Mouse (Mus musculus): ENCODE measurements around the gene Ntrk2. TPM values are rescaled to one million over a fixed set of nuclear protein-coding genes. Genes with fewer than 3 reads are reported as not detected.

Gene Ntrk2
- 0.12 TPM in 1 of 2 replicates, not detected in the other for total RNA-seq (2017)

- ATAC-seq (ENCODE audit: extremely low read depth, insufficient number of reproducible peaks, low FRiP score, poor library complexity, severe bottlenecking): no peak
Measured at GRCm38 (mm10) chr13:58806397-58806892, at the start of gene Ntrk2. Ntrk2 (plus strand) TSS chr13:58806569.

GRCm38 (mm10) chr13:58761003-58761630 lies 45.3 kb upstream of the Ntrk2 start:
- ATAC-seq (ENCODE audit: extremely low read depth, insufficient number of reproducible peaks, low FRiP score, poor library complexity, severe bottlenecking): no peak

- no peak for ATAC-seq (ENCODE audit: extremely low read depth, insufficient number of reproducible peaks, low FRiP score, poor library complexity, severe bottlenecking)
Measured at GRCm38 (mm10) chr13:58768258-58768657, 38.1 kb upstream of the Ntrk2 start.

GRCm38 (mm10) chr13:58769438-58769837 lies 36.9 kb upstream of the Ntrk2 start:
- ATAC-seq (ENCODE audit: extremely low read depth, insufficient number of reproducible peaks, low FRiP score, poor library complexity, severe bottlenecking): no peak

GRCm38 (mm10) chr13:58779261-58779660 lies 27.1 kb upstream of the Ntrk2 start:
- ATAC-seq (ENCODE audit: extremely low read depth, insufficient number of reproducible peaks, low FRiP score, poor library complexity, severe bottlenecking): no peak

- no peak for ATAC-seq (ENCODE audit: extremely low read depth, insufficient number of reproducible peaks, low FRiP score, poor library complexity, severe bottlenecking)
Measured at GRCm38 (mm10) chr13:58786476-58786875, 19.9 kb upstream of the Ntrk2 start.

- ATAC-seq (ENCODE audit: extremely low read depth, insufficient number of reproducible peaks, low FRiP score, poor library complexity, severe bottlenecking): no peak
Measured at GRCm38 (mm10) chr13:58790741-58791140, 15.6 kb upstream of the Ntrk2 start.

GRCm38 (mm10) chr13:58797386-58797785 lies 9.0 kb upstream of the Ntrk2 start:
- ATAC-seq (ENCODE audit: extremely low read depth, insufficient number of reproducible peaks, low FRiP score, poor library complexity, severe bottlenecking): no peak

- no peak for ATAC-seq (ENCODE audit: extremely low read depth, insufficient number of reproducible peaks, low FRiP score, poor library complexity, severe bottlenecking)
Measured at GRCm38 (mm10) chr13:58801291-58801690, 5.1 kb upstream of the Ntrk2 start.

- ATAC-seq (ENCODE audit: extremely low read depth, insufficient number of reproducible peaks, low FRiP score, poor library complexity, severe bottlenecking): no peak
Measured at GRCm38 (mm10) chr13:58803882-58804281, 2.5 kb upstream of the Ntrk2 start.

GRCm38 (mm10) chr13:58805833-58806232 lies 536 bp upstream of the Ntrk2 start:
- no peak for ATAC-seq (ENCODE audit: extremely low read depth, insufficient number of reproducible peaks, low FRiP score, poor library complexity, severe bottlenecking)

- no peak for ATAC-seq (ENCODE audit: extremely low read depth, insufficient number of reproducible peaks, low FRiP score, poor library complexity, severe bottlenecking)
Measured at GRCm38 (mm10) chr13:58806896-58807628, 693 bp downstream of the Ntrk2 start.

GRCm38 (mm10) chr13:58807629-58808363 lies 1.4 kb downstream of the Ntrk2 start:
- no peak for ATAC-seq (ENCODE audit: extremely low read depth, insufficient number of reproducible peaks, low FRiP score, poor library complexity, severe bottlenecking)

GRCm38 (mm10) chr13:58808381-58808821 lies 2.0 kb downstream of the Ntrk2 start:
- no peak for ATAC-seq (ENCODE audit: extremely low read depth, insufficient number of reproducible peaks, low FRiP score, poor library complexity, severe bottlenecking)

GRCm38 (mm10) chr13:58809930-58810329 lies 3.6 kb downstream of the Ntrk2 start:
- no peak for ATAC-seq (ENCODE audit: extremely low read depth, insufficient number of reproducible peaks, low FRiP score, poor library complexity, severe bottlenecking)

GRCm38 (mm10) chr13:58824752-58825151 lies 18.4 kb downstream of the Ntrk2 start:
- ATAC-seq (ENCODE audit: extremely low read depth, insufficient number of reproducible peaks, low FRiP score, poor library complexity, severe bottlenecking): no peak

GRCm38 (mm10) chr13:58826356-58827197 lies 20.2 kb downstream of the Ntrk2 start:
- no peak for ATAC-seq (ENCODE audit: extremely low read depth, insufficient number of reproducible peaks, low FRiP score, poor library complexity, severe bottlenecking)

GRCm38 (mm10) chr13:58831999-58832398 lies 25.6 kb downstream of the Ntrk2 start:
- ATAC-seq (ENCODE audit: extremely low read depth, insufficient number of reproducible peaks, low FRiP score, poor library complexity, severe bottlenecking): no peak

GRCm38 (mm10) chr13:58834726-58835125 lies 28.4 kb downstream of the Ntrk2 start:
- ATAC-seq (ENCODE audit: extremely low read depth, insufficient number of reproducible peaks, low FRiP score, poor library complexity, severe bottlenecking): no peak

All from neutrophil, adult 5-6 weeks (primary cell).